Mouse (Mus musculus) liver, embryonic 13.5 days (tissue): ENCODE measurements around the gene Zfp366. TPM values are rescaled to one million over a fixed set of nuclear protein-coding genes. Genes with fewer than 3 reads are reported as not detected.

Experiments used
- ATAC-seq: fragments of 200-750 bp; cut with Nextera tagmentation; 2 replicates; pipeline ENCODE4 v1.8.0; 2017; ENCODE audit warnings: low read depth, mild to moderate bottlenecking, moderate number of reproducible peaks, moderate library complexity
- DNase-seq: peaks from one replicate; pipeline ENCODE4 v3.0.0; 2022
- H3K27ac ChIP-seq: fragments of 300-500 bp; sonication (generic); 2 replicates; pipeline ENCODE4 v1.5.1; 2015; ENCODE audit warnings: moderate library complexity, mild to moderate bottlenecking, inconsistent platforms
- H3K27me3 ChIP-seq: fragments of 300-500 bp; sonication (generic); 2 replicates; pipeline ENCODE4 v1.6.1; 2015; ENCODE audit warnings: mild to moderate bottlenecking, inconsistent platforms
- H3K36me3 ChIP-seq: fragments of 300-500 bp; sonication (generic); 2 replicates; pipeline ENCODE4 v1.6.1; 2015; ENCODE audit warnings: mild to moderate bottlenecking, inconsistent platforms
- H3K4me1 ChIP-seq: fragments of 300-500 bp; sonication (generic); replicated peaks from 2 replicates; pipeline ENCODE4 v1.6.1; 2015; ENCODE audit warnings: inconsistent platforms
- H3K4me2 ChIP-seq: fragments of 300-500 bp; sonication (generic); 2 replicates; pipeline ENCODE4 v1.6.1; 2015; ENCODE audit warnings: inconsistent platforms, mild to moderate bottlenecking, moderate library complexity
- H3K4me3 ChIP-seq: fragments of 300-500 bp; sonication (generic); replicated peaks from 2 replicates; pipeline ENCODE4 v1.5.1; 2015; ENCODE audit warnings: mild to moderate bottlenecking, inconsistent platforms
- H3K9ac ChIP-seq: fragments of 300-500 bp; sonication (generic); 2 replicates; pipeline ENCODE4 v1.6.1; 2015; ENCODE audit warnings: mild to moderate bottlenecking, inconsistent platforms
- H3K9me3 ChIP-seq: fragments of 300-500 bp; sonication (generic); replicated peaks from 2 replicates; pipeline ENCODE4 v1.6.1; 2016; ENCODE audit warnings: inconsistent platforms
- WGBS: fragments of 180-500 bp; shearing (Covaris S2); methylation state at CpG from one replicate; pipeline ENCODE4 v1.1.7; 2015; ENCODE audit not compliant: insufficient replicate concordance; 5-methylcytosine and 5-hydroxymethylcytosine counted together
- polyA plus RNA-seq: library from polyadenylated mRNA; unstranded; fragments of >200 nt; fragmentation: Nextera tagmentation; extraction: Ambion mirVana; gene quantifications from 2 replicates; pipeline ENCODE4 v1.2.1, GENCODE M21; 2015

Zfp366 gene
- polyA plus RNA-seq, 1 experiment from 2014 or later = 0.21 TPM

GRCm38 (mm10) chr13:99216005-99216404, 31.4 kb downstream of the Zfp366 start:
- ATAC-seq (no peak), DNase-seq (no peak)
- H3K27ac ChIP-seq = no peak overlapping the region
- no peak overlapping the region for H3K4me2 ChIP-seq
- H3K4me3 ChIP-seq = no peak overlapping the region
- H3K4me1 ChIP-seq = no peaks in the 10 kb centered on the region
- no peaks in the 10 kb centered on the region for H3K9me3 ChIP-seq
- H3K36me3 ChIP-seq = no peaks in the 10 kb centered on the region
- no peaks in the 10 kb centered on the region for H3K27me3 ChIP-seq
- H3K9ac ChIP-seq = no peak overlapping the region
- WGBS = 77% methylated on average over 2 of the region's 2 CpGs

DNA sequence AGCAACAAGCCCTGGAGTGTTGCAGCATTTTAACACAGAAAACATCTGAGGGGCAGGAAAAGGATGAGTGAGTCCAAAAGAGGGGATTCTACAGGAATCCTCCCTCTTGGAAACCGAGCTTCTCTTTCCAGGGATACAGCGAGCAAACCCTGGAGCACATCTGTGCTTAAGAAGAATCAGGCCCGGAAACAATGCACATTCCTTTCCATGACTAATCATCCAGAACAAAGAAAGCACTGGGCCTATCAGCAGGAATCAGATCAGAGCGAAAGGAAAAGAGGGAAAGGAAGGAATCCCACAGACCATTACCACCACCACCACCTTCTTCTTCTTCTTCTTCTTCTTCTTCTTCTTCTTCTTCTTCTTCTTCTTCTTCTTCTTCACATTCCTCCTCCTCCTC, 33.4 kb downstream of the Zfp366 start:
- Histone ChIP-seq H3K9ac (no peak overlapping the region), H3K27me3 (no peaks in the 10 kb centered on the region), H3K4me3 (no peak overlapping the region), H3K4me2 (no peak overlapping the region), H3K4me1 (no peaks in the 10 kb centered on the region), H3K9me3 (no peaks in the 10 kb centered on the region), H3K36me3 (no peaks in the 10 kb centered on the region), H3K27ac (no peak overlapping the region)
- DNase-seq (no peak), ATAC-seq (no peak)
- WGBS = 23% methylated on average over 4 of the region's 4 CpGs

DNA sequence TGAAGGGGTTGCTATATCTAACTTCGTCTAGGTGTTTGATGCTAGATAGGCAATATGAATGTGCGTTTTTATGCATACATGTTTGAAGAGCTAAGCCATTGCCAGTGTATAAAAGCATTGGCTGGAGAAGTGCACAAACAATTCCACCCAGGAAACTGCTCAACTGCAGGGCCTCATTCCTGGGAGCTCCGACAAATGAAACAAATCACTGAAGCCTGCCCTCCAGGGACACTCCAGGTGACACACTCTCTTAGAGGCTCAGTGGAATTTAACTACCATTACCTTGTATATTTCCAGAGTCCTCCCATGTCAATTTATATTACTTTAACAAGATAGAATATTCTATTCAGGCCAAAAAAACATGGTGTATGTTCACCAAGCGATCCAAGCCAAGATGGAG, 35.0 kb downstream of the Zfp366 start:
- H3K9me3 ChIP-seq = no peaks in the 10 kb centered on the region
- H3K4me2 ChIP-seq = no peak overlapping the region
- H3K4me1 ChIP-seq = no peaks in the 10 kb centered on the region
- no peak overlapping the region for H3K9ac ChIP-seq
- H3K36me3 ChIP-seq = no peaks in the 10 kb centered on the region
- no peaks in the 10 kb centered on the region for H3K27me3 ChIP-seq
- H3K4me3 ChIP-seq = no peak overlapping the region
- WGBS = 74% methylated on average over 4 of the region's 4 CpGs
- ATAC-seq = no peak
- DNase-seq = no peak
- H3K27ac ChIP-seq = no peak overlapping the region

DNA sequence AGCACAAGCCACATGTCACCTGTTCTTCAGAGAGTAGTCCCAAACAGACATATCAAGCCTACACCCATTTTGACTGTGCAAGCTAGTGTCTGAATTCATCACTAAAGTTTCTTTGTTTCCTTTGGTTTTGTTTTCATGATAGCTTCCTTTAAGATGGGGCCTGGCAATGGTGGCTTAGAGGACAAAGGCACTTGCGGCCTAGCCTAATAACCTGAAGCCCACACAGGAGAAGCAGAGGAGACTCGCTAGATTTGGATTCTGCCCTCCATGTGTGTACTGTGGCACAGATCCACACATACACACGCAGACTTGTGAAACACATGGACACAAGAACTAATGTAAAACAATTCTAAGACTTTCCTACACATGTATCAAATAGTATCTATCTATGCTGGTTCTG, 37.4 kb downstream of the Zfp366 start:
- no peak overlapping the region for H3K9ac ChIP-seq
- H3K36me3 ChIP-seq = no peaks in the 10 kb centered on the region
- no peaks in the 10 kb centered on the region for H3K27me3 ChIP-seq
- no peak overlapping the region for H3K27ac ChIP-seq
- no peak for DNase-seq
- no peaks in the 10 kb centered on the region for H3K9me3 ChIP-seq
- no peak overlapping the region for H3K4me2 ChIP-seq
- no peak for ATAC-seq
- H3K4me3 ChIP-seq = no peak overlapping the region
- WGBS = 74% methylated on average over 3 of the region's 3 CpGs
- H3K4me1 ChIP-seq = no peaks in the 10 kb centered on the region

DNA sequence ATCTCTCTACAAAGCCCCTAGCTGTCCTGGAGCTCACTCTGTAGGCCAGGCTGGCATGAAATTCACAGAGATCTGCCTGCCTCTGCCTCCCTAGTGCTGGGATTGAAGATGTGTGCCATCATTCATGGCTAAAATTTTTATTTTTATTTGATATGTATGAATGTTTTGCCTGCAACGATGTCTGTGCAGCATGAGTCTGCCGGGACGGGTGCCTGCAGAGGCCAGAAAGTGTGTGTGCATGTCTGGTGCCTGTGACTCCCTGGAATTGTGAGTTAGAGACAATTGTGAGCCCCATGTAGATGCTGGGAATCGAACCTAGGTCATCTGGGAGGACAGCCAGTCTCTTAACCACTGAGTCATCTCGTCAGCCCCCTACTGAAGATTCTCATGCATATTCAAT, 37.9 kb downstream of the Zfp366 start:
- Histone ChIP-seq H3K27me3 (no peaks in the 10 kb centered on the region), H3K4me1 (peaks cover 2% of the 10 kb centered on the region), H3K4me3 (no peak overlapping the region), H3K36me3 (no peaks in the 10 kb centered on the region), H3K27ac (no peak overlapping the region), H3K4me2 (no peak overlapping the region), H3K9ac (no peak overlapping the region), H3K9me3 (no peaks in the 10 kb centered on the region)
- DNase-seq (no peak), ATAC-seq (no peak)
- WGBS = 66% methylated on average over 5 of the region's 5 CpGs

GRCm38 (mm10) chr13:99223321-99223884, 38.8 kb downstream of the Zfp366 start:
- WGBS = 59% methylated on average over 8 of the region's 8 CpGs
- H3K4me3 ChIP-seq = no peak overlapping the region
- H3K9me3 ChIP-seq = no peaks in the 10 kb centered on the region
- no peak for DNase-seq
- no peak overlapping the region for H3K4me2 ChIP-seq
- no peak overlapping the region for H3K9ac ChIP-seq
- H3K27me3 ChIP-seq = no peaks in the 10 kb centered on the region
- H3K4me1 ChIP-seq = peaks cover 8% of the 10 kb centered on the region
- no peak overlapping the region for H3K27ac ChIP-seq
- no peak for ATAC-seq
- H3K36me3 ChIP-seq = no peaks in the 10 kb centered on the region

DNA sequence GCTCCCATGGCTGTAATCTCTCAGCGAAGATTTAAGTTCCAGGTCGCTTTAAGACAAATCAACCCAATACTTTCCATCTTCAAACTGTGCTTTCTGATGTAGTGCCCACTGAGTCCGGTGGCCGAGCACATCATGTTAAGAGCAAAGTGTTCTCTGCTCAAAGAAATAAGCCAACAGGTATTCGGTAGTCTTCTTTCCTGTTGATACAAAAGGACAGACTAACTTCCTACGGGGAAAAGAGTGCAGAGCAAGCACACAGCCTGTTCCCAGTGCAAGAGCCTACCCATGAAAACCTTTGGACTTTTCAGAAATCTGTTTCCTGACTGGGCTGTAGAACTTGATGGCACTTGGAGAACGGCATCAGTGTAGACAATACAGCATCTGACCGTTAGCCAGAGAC, 39.3 kb downstream of the Zfp366 start:
- H3K4me1 ChIP-seq = peaks cover 8% of the 10 kb centered on the region
- no peak overlapping the region for H3K27ac ChIP-seq
- DNase-seq (no peak), ATAC-seq (no peak)
- 76% methylated on average over 8 of the region's 8 CpGs for WGBS
- no peaks in the 10 kb centered on the region for H3K36me3 ChIP-seq
- no peaks in the 10 kb centered on the region for H3K27me3 ChIP-seq
- no peak overlapping the region for H3K4me3 ChIP-seq
- no peak overlapping the region for H3K9ac ChIP-seq
- H3K4me2 ChIP-seq = no peak overlapping the region
- no peaks in the 10 kb centered on the region for H3K9me3 ChIP-seq

DNA sequence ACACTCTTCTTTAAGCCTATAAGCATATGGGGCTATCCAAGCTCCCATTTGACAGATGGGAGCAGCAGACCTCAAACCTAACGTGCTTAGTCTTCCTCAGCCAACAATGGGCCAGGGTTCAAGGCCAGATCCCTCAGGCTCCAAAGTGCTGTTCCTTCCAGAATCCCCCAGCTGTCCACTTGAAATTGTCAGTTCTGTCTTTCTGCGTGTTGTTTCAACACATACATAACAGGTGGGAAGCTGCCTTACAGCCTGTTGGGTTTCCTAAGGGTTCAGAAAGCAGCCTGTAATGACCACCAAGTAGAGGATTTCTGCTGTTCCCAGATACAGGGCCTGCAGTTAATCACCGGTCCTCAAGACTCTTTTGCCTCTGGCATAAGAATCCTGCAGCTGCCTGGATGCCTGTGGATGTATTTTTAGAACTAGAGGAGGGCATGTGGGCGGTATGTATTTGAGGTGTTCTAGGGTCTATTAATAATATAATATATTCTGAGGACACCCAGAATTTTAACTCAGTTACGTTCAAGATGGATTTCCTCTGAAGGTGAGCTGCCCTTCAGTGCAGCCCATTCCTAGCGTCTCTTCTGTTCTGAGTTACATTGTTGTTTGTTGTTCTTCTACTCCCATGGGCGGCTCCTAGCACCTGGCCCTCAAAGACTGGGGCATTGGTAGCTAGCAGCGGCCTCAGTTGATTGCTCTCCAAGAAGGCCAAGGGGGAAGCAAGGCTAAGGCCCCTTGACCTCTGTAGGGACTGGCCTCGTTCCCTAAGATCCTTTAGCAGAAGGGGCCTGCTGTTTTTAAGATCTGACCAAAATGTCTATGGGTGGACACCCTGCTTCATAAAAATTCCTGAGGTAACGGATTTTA, 41.0 kb downstream of the Zfp366 start:
- Histone ChIP-seq H3K9ac (no peak overlapping the region), H3K36me3 (no peaks in the 10 kb centered on the region), H3K4me3 (no peak overlapping the region), H3K4me1 (peaks cover 8% of the 10 kb centered on the region), H3K4me2 (no peak overlapping the region), H3K9me3 (no peaks in the 10 kb centered on the region), H3K27me3 (no peaks in the 10 kb centered on the region), H3K27ac (no peak overlapping the region)
- ATAC-seq (no peak), DNase-seq (no peak)
- 67% methylated on average over 10 of the region's 10 CpGs for WGBS

DNA sequence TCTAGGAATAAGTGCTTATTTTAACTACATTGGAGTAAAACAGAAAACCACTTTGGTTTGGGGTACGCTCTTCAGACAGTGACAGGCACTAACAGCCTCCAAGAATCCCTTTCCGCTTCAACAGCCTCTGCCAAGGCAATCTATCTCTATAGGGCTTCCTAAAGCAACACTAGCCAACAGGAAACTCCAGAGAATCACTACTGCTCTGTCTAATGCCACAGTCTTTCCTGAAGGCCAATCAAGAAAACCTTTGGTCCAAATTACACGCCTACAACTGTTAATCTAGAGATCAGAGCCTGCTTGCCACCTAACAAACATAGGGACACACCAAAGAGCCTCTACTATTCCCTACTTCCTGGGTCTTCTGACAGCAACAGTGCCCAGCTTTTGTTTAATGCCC, 42.2 kb downstream of the Zfp366 start:
- Histone ChIP-seq H3K27ac (no peak overlapping the region; the same call in 1 of the 2 replicates), H3K36me3 (no peaks in the 10 kb centered on the region)

GRCm38 (mm10) chr13:99227456-99228250, 43.0 kb downstream of the Zfp366 start:
- H3K4me3 ChIP-seq = no peak overlapping the region
- no peaks in the 10 kb centered on the region for H3K9me3 ChIP-seq
- no peak for DNase-seq
- no peaks in the 10 kb centered on the region for H3K27me3 ChIP-seq
- no peak overlapping the region for H3K4me2 ChIP-seq
- peaks cover 13% of the 10 kb centered on the region for H3K4me1 ChIP-seq
- no peaks in the 10 kb centered on the region for H3K36me3 ChIP-seq
- ATAC-seq = peak; percentile 41; the same call in 1 of the 2 replicates
- WGBS = 46% methylated on average over 16 of the region's 16 CpGs
- no peak overlapping the region for H3K9ac ChIP-seq
- H3K27ac ChIP-seq = no peak overlapping the region

More for the DNA sequence above, 42.2 kb downstream of the Zfp366 start:
- H3K4me1 ChIP-seq = peaks cover 13% of the 10 kb centered on the region
- DNase-seq = no peak
- H3K9ac ChIP-seq = no peak overlapping the region
- WGBS = 68% methylated on average over 3 of the region's 3 CpGs
- H3K9me3 ChIP-seq = no peaks in the 10 kb centered on the region
- no peak for ATAC-seq
- H3K4me3 ChIP-seq = no peak overlapping the region
- no peak overlapping the region for H3K4me2 ChIP-seq
- no peaks in the 10 kb centered on the region for H3K27me3 ChIP-seq

DNA sequence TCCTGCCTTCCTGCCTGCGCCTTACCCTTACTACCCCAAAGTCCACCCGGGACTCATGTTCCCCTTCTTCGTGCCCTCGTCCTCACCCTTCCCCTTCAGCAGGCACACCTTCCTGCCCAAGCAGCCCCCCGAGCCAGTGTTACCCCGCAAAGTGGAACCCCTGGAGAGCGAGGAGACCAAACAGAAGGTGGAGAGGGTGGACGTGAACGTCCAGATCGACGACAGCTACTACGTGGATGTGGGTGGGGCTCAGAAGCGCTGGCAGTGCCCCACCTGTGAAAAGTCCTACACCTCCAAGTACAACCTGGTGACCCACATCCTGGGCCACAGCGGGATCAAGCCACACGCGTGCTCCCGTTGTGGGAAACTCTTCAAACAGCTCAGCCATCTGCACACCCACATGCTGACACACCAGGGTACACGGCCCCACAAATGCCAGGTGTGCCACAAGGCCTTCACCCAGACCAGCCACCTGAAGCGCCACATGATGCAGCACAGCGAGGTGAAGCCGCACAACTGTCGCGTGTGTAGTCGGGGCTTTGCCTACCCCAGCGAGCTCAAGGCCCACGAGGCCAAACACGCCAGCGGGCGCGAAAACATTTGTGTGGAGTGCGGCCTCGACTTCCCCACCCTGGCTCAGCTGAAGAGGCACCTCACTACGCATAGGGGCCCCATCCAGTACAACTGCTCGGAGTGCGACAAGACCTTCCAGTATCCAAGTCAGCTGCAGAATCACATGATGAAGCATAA, 44.4 kb downstream of the Zfp366 start:
- peaks cover 13% of the 10 kb centered on the region for H3K4me1 ChIP-seq
- no peak for DNase-seq
- H3K9me3 ChIP-seq = no peaks in the 10 kb centered on the region
- no peak overlapping the region for H3K4me3 ChIP-seq
- no peak overlapping the region for H3K9ac ChIP-seq
- no peaks in the 10 kb centered on the region; the same call in 1 of the 2 replicates for H3K27me3 ChIP-seq
- no peak overlapping the region for H3K27ac ChIP-seq
- WGBS = 84% methylated on average over 35 of the region's 35 CpGs
- H3K4me2 ChIP-seq = no peak overlapping the region
- no peak for ATAC-seq
- H3K36me3 ChIP-seq = no peaks in the 10 kb centered on the region
